Mouse (Mus musculus): ENCODE measurements at regions not wholly inside any gene's neighbourhood (a gene's known extent, or its start where the extent isn't known, plus 50 kb on each side); places are given as distances from the start of the nearest gene placed in this dataset.

DNA sequence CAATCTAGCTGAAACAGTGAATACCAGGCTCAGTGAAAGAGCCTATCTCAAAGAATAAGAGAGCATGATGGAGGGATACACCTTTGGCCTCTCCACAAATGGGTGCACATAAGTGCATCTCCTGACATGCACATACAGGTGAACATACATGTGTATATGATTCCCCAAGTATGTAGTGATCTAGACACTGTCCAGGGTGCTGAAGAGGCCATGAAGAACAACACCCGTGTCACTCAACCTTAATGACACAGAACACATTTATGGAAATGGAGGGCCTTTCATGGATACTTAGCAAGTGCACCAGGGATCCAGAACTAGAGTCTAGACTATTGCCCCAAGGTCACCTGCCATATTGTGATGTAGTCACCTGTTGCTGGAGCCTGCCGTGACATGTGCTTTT lies 56.9 kb downstream of the Spata19 start:
- no peak for ATAC-seq (ENCODE audit: extremely low read depth, insufficient number of reproducible peaks, low FRiP score, poor library complexity, severe bottlenecking)

- ATAC-seq (ENCODE audit: extremely low read depth, insufficient number of reproducible peaks, low FRiP score, poor library complexity, severe bottlenecking) = no peak
Measured at GRCm38 (mm10) chr9:27453924-27454652, 57.5 kb downstream of the Spata19 start.

- ATAC-seq (ENCODE audit: extremely low read depth, insufficient number of reproducible peaks, low FRiP score, poor library complexity, severe bottlenecking) = no peak
Measured at GRCm38 (mm10) chr9:27458335-27459040, 61.9 kb downstream of the Spata19 start.

GRCm38 (mm10) chr9:27461029-27461428 lies 64.4 kb downstream of the Spata19 start:
- ATAC-seq (ENCODE audit: extremely low read depth, insufficient number of reproducible peaks, low FRiP score, poor library complexity, severe bottlenecking) = no peak

DNA sequence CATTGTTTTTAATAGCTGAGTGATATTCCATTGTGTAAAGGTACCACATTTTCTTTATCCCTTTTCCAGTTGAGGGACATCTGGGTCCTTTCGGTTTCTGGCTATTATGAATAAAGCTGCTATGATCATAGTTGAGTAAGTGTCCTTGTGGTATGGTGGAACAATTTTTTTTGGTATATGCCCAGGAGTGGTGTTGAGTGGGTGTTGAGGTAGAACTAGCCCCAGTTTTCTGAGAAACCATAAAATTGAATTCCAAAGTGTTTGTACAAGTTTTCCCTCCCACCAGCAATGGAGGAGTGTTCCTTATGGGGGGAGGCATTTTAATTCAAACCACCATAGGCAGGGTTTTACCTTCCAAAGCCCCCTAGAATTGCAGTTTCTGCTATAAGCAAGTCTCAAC lies 67.4 kb downstream of the Spata19 start:
- no peak for ATAC-seq (ENCODE audit: extremely low read depth, insufficient number of reproducible peaks, low FRiP score, poor library complexity, severe bottlenecking)

GRCm38 (mm10) chr9:27475468-27475867 lies 78.9 kb downstream of the Spata19 start:
- no peak for ATAC-seq (ENCODE audit: extremely low read depth, insufficient number of reproducible peaks, low FRiP score, poor library complexity, severe bottlenecking)

- ATAC-seq (ENCODE audit: extremely low read depth, insufficient number of reproducible peaks, low FRiP score, poor library complexity, severe bottlenecking) = no peak
Measured at GRCm38 (mm10) chr9:27476636-27477035, 80.0 kb downstream of the Spata19 start.

DNA sequence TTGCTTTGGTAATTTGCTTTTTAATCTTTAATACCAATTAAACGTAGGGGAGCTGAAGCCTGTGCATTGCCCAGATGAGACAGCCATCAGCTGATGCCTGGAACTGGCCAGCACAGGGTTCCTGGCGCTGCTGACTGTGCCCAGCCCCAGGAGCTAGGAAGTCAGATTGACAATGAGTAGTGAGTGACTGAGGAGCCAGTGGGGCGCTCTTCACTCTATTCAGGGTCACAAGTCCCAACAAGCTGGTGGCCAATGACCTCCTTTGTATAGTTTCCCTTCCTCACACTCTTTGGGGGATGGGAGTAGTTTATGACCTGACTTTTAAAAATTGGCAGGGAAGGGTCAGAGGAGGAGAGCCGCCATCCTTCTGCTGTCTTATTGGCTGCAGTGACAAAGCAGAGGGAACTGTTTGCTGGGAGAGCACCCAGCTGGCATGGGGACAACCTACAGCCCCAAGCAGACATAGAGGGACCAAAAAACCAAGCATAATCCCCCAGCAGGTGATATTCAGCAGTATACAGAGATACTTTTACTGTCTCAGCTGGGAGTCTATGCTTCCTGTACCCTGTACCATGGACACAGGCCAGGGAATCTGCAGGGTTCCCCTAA lies 80.6 kb downstream of the Spata19 start:
- no peak for ATAC-seq (ENCODE audit: extremely low read depth, insufficient number of reproducible peaks, low FRiP score, poor library complexity, severe bottlenecking)

DNA sequence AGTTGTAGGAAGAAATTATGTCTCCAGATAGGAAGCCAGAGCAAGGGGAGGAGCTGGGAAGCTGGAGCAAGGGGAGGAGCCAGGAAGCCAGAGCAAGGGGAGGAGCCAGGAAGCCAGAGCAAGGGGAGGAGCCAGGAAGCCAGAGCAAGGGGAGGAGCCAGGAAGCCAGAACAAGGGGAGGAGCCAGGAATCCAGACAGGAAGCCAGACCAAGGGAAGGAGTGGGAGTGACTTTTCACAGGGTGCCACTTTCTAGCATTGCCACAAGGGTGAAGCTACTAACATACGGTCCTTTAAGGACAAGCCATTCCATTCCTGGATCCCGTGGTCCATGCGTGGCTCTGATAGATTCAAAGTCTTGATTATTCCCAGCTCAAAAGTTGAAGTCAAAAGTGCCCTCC lies 81.7 kb downstream of the Spata19 start:
- no peak for ATAC-seq (ENCODE audit: extremely low read depth, insufficient number of reproducible peaks, low FRiP score, poor library complexity, severe bottlenecking)

- no peak for ATAC-seq (ENCODE audit: extremely low read depth, insufficient number of reproducible peaks, low FRiP score, poor library complexity, severe bottlenecking)
Measured at GRCm38 (mm10) chr9:27501816-27502215, 105.2 kb downstream of the Spata19 start.

GRCm38 (mm10) chr9:27509157-27509556 lies 112.6 kb downstream of the Spata19 start:
- ATAC-seq (ENCODE audit: extremely low read depth, insufficient number of reproducible peaks, low FRiP score, poor library complexity, severe bottlenecking) = no peak

GRCm38 (mm10) chr9:27509711-27510110 lies 113.1 kb downstream of the Spata19 start:
- ATAC-seq (ENCODE audit: extremely low read depth, insufficient number of reproducible peaks, low FRiP score, poor library complexity, severe bottlenecking) = no peak

- ATAC-seq (ENCODE audit: extremely low read depth, insufficient number of reproducible peaks, low FRiP score, poor library complexity, severe bottlenecking) = no peak
Measured at GRCm38 (mm10) chr9:27511161-27511560, 114.6 kb downstream of the Spata19 start.

DNA sequence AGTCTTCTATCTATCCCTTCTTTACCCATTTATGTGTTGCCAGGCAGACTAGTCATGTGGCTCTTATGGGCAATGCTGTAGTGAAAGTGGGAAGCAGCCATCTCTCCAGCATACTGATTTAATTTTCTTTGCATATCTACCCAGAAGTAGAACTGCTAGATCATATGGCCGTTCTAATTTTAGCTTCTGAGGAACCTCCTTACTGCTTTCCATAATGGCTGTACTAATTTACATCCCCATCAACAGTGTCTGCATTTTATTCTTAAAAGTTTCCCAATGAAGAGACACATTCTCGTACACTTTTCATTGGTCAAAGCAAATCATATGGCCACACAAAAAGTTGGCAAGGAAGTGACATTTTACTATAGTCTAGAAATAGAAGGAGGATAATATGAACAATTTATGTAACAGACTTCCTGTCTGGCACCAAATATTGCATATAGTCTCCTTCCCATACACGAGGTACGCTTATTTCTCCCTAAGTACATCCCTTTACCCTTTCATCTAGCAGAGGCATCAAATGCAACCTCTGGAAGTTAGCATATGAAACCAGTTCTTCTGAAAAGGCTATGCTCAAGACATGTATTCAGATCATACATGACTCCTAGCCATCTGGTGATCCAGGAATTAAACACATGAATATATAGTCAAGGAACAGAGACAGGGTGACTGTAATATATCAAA lies 119.0 kb downstream of the Spata19 start:
- ATAC-seq (ENCODE audit: extremely low read depth, insufficient number of reproducible peaks, low FRiP score, poor library complexity, severe bottlenecking) = no peak

GRCm38 (mm10) chr9:27518031-27518430 lies 121.4 kb downstream of the Spata19 start:
- no peak for ATAC-seq (ENCODE audit: extremely low read depth, insufficient number of reproducible peaks, low FRiP score, poor library complexity, severe bottlenecking)

GRCm38 (mm10) chr9:27519711-27520110 lies 123.1 kb downstream of the Spata19 start:
- no peak for ATAC-seq (ENCODE audit: extremely low read depth, insufficient number of reproducible peaks, low FRiP score, poor library complexity, severe bottlenecking)

DNA sequence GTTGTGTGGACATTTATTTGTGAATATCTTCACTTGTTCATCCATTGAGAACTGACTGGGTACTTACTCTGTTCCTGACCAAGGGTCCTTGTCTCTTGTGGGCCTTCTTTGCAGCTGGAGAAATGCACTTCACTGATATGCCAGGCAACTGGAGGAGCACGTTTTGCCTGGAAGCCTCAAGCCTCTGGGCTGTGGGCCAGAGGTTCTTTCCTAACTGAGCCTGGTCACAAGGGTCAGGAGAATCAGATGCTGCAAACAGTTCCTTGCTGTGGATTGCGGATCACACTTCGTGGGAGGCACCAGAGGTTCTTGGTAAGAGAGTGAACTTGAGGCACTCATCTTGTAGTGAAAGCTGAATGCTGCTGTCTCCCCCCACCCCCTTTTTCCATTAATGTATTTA lies 124.6 kb downstream of the Spata19 start:
- no peak for ATAC-seq (ENCODE audit: extremely low read depth, insufficient number of reproducible peaks, low FRiP score, poor library complexity, severe bottlenecking)

GRCm38 (mm10) chr9:27526681-27527080 lies 130.1 kb downstream of the Spata19 start:
- ATAC-seq (ENCODE audit: extremely low read depth, insufficient number of reproducible peaks, low FRiP score, poor library complexity, severe bottlenecking) = no peak

- ATAC-seq (ENCODE audit: extremely low read depth, insufficient number of reproducible peaks, low FRiP score, poor library complexity, severe bottlenecking) = no peak
Measured at GRCm38 (mm10) chr9:27538480-27538879, 141.9 kb downstream of the Spata19 start.

All from neutrophil, adult 5-6 weeks (primary cell).